ENCODE assay signal across 9 mouse cellular contexts in the genomic region with DNA sequence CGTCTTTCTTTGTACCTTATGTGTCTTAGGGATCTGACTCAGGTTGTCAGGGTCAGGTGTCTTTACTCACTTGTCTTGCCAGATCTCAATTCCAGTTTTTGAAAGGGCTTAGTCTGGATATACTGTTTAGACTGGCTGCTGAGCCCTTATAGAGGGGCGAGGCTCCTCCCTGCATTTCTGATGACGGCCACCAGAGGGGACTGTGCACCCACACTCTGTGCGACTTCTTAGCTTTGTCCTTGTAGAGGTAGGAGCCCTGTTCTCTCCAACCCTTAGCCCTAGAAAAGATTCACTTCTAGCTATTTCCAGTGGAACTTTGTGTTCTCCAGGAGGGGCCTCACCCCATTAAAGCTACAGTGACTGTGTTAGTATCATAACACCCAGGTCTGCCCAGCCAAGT.
A peak's percentile ranks its signal among the peaks of the same experiment; 100 is the strongest.
DNase-seq lines count a peak whose midpoint lies in the region; ATAC-seq and TF ChIP-seq lines count a peak whose summit lies in the region.
"Had no signal": no experiment of that assay in that cellular context is flagged by ENCODE, and none has a peak within 500 bp of the region (broad histone marks: within the 10 kb centered on the region; RNA-seq: fewer than 3 reads in every experiment).

No protein-coding gene starts in this region.

- TF ChIP-seq POLR2A in bone marrow macrophage, adult 2 months (IDR thresholded peaks at IDR 0.05; ENCODE audit: borderline replicate concordance, low read depth, low read length): no peak

- H3K9ac ChIP-seq in forebrain, embryonic 12.5 days: no peak overlapping the region
- no peak overlapping the region for H3K9ac ChIP-seq in lung, postnatal 0 days (replicated peaks; ENCODE audit: low read depth)
- H3K9ac ChIP-seq: embryonic facial prominence, embryonic 15.5 days had no signal

- peak; percentile 67 for TF ChIP-seq CTCF in bone marrow macrophage, adult 2 months (IDR thresholded peaks at IDR 0.05; ENCODE audit: low read depth, low read length)
- TF ChIP-seq CTCF in lung, postnatal 0 days (IDR thresholded peaks at IDR 0.05): peak; percentile 94

- no peak overlapping the region for H3K4me3 ChIP-seq in bone marrow macrophage, adult 2 months (ENCODE audit: insufficient read depth, low read length)
- no peak overlapping the region for H3K4me3 ChIP-seq in forebrain, embryonic 12.5 days (replicated peaks)
- no peak overlapping the region for H3K4me3 ChIP-seq in lung, postnatal 0 days (ENCODE audit: low read depth, low read length)
- H3K4me3 ChIP-seq: embryonic facial prominence, embryonic 15.5 days had no signal

- 8% methylated on average over 4 of the region's 4 CpGs for WGBS in forebrain, embryonic 12.5 days
- 10% methylated on average over 4 of the region's 4 CpGs for WGBS in lung, postnatal 0 days

- no peaks in the 10 kb centered on the region for H3K36me3 ChIP-seq in forebrain, embryonic 12.5 days (replicated peaks)
- H3K36me3 ChIP-seq in lung, postnatal 0 days (ENCODE audit: insufficient read depth, low read length): no peaks in the 10 kb centered on the region
- H3K36me3 ChIP-seq: embryonic facial prominence, embryonic 15.5 days had no signal

- peak; percentile 53; the same call in 1 of the 2 replicates for ATAC-seq in forebrain, embryonic 12.5 days (ENCODE audit: low FRiP score)
- ATAC-seq in lung, postnatal 0 days: peak; percentile 71

- peak; percentile 91 for DNase-seq in CD4-positive, CD25-positive, alpha-beta regulatory T cell, adult 2 months (ENCODE audit: low read depth, low spot score)
- peak; percentile 91 for DNase-seq in heart, postnatal 4 days
- DNase-seq in layer of hippocampus, adult 9-10 months (ENCODE audit: low spot score): peak; percentile 79
- peak; percentile 82 for DNase-seq in lung, postnatal 0 days (ENCODE audit: low spot score)
- peak; percentile 77 for DNase-seq in ovary, postnatal 14 days (ENCODE audit: low spot score)
- DNase-seq in thymus, postnatal 0 days (ENCODE audit: low spot score): peak; percentile 84

- TF ChIP-seq EP300 in lung, postnatal 0 days (IDR thresholded peaks at IDR 0.05): no peak

- no peaks in the 10 kb centered on the region for H3K9me3 ChIP-seq in forebrain, embryonic 12.5 days
- no peaks in the 10 kb centered on the region for H3K9me3 ChIP-seq in lung, postnatal 0 days (ENCODE audit: low read length)
- H3K9me3 ChIP-seq: embryonic facial prominence, embryonic 15.5 days had no signal

- peaks cover 3% of the 10 kb centered on the region; the same call in 1 of the 2 replicates for H3K4me1 ChIP-seq in bone marrow macrophage, adult 2 months (ENCODE audit: control insufficient read depth, insufficient read depth, low read length)
- H3K4me1 ChIP-seq in forebrain, embryonic 12.5 days: no peaks in the 10 kb centered on the region
- H3K4me1 ChIP-seq in lung, postnatal 0 days (ENCODE audit: insufficient read depth, low read depth, low read length): peaks cover 7% of the 10 kb centered on the region; the same call in 1 of the 2 replicates

- no peak overlapping the region for H3K27ac ChIP-seq in bone marrow macrophage, adult 2 months (ENCODE audit: insufficient read depth, low read depth, low read length)
- H3K27ac ChIP-seq in forebrain, embryonic 12.5 days: no peak overlapping the region
- H3K27ac ChIP-seq in lung, postnatal 0 days (ENCODE audit: low read length): no peak overlapping the region
- H3K27ac ChIP-seq: embryonic facial prominence, embryonic 15.5 days had no signal

- H3K4me2 ChIP-seq in forebrain, embryonic 12.5 days: no peak overlapping the region
- H3K4me2 ChIP-seq in lung, postnatal 0 days (replicated peaks; ENCODE audit: low read depth, low read length): no peak overlapping the region
- H3K4me2 ChIP-seq: embryonic facial prominence, embryonic 15.5 days had no signal

- 0 out of 2 replicates have a peak, but pooled peaks cover 5% of the 10 kb centered on the region for H3K27me3 ChIP-seq in forebrain, embryonic 12.5 days
- H3K27me3 ChIP-seq in lung, postnatal 0 days (replicated peaks; ENCODE audit: insufficient read depth, low read length): no peaks in the 10 kb centered on the region
- H3K27me3 ChIP-seq: embryonic facial prominence, embryonic 15.5 days had no signal
